Mouse (Mus musculus) liver, postnatal 0 days (tissue): Measurements from ENCODE around the gene Gm20388. TPM values are rescaled to one million over a fixed set of nuclear protein-coding genes. Genes with fewer than 3 reads are reported as not detected.

Source experiments
- ATAC-seq: fragments of 200-750 bp; cut with Nextera tagmentation; 2 replicates; pipeline ENCODE4 v1.8.0; 2017; ENCODE audit warnings: mild to moderate bottlenecking, moderate library complexity
- DNase-seq: peaks from one replicate; pipeline ENCODE4 v3.0.0-alpha.2; 2016
- H3K27ac ChIP-seq: fragments of 300-500 bp; sonication (generic); 2 replicates; pipeline ENCODE4 v1.5.1; 2014; ENCODE audit warnings: antibody characterized with exemption, moderate library complexity, mild to moderate bottlenecking, low read depth
- H3K27me3 ChIP-seq: fragments of 300-500 bp; sonication (generic); 2 replicates; pipeline ENCODE4 v1.6.1; 2014; ENCODE audit warnings: low read length, control low read depth, mixed read lengths; ENCODE audit not compliant: insufficient read depth
- H3K36me3 ChIP-seq: fragments of 300-500 bp; sonication (generic); replicated peaks from 2 replicates; pipeline ENCODE4 v1.6.1; 2014; ENCODE audit warnings: mild to moderate bottlenecking, control low read depth, low read length, moderate library complexity, mixed read lengths; ENCODE audit not compliant: insufficient read depth
- H3K4me1 ChIP-seq: fragments of 300-500 bp; sonication (generic); 2 replicates; pipeline ENCODE4 v1.6.1; 2014; ENCODE audit warnings: antibody characterized with exemption, mild to moderate bottlenecking, control low read depth; ENCODE audit not compliant: insufficient read depth
- H3K4me2 ChIP-seq: fragments of 300-500 bp; sonication (generic); 2 replicates; pipeline ENCODE4 v1.6.1; 2014; ENCODE audit warnings: low read depth, mild to moderate bottlenecking, low read length, moderate library complexity, mixed read lengths
- H3K4me3 ChIP-seq: fragments of 300-500 bp; sonication (generic); 2 replicates; pipeline ENCODE4 v1.5.1; 2014; ENCODE audit warnings: low read depth, low read length
- H3K9ac ChIP-seq: fragments of 300-500 bp; sonication (generic); replicated peaks from 2 replicates; pipeline ENCODE4 v1.6.1; 2014; ENCODE audit warnings: mild to moderate bottlenecking, moderate library complexity
- H3K9me3 ChIP-seq: fragments of 300-500 bp; sonication (generic); 2 replicates; pipeline ENCODE4 v1.6.1; 2016; ENCODE audit warnings: mild to moderate bottlenecking, control low read depth, low read length, mixed read lengths
- CTCF ChIP-seq: sonication (generic); IDR thresholded peaks from 2 replicates; pipeline ENCODE4 v1.5.1; 2016; ENCODE audit warnings: antibody characterized with exemption, low read depth
- EP300 ChIP-seq: IDR thresholded peaks from 2 replicates; pipeline ENCODE4 v1.6.1; 2016; ENCODE audit warnings: antibody characterized with exemption, low read depth, mild to moderate bottlenecking
- WGBS: fragments of 180-500 bp; shearing (Covaris S2); extraction: QIAGEN DNeasy Blood & Tissue Kit; methylation state at CpG from one replicate; pipeline ENCODE4 v1.1.7; 2014; ENCODE audit not compliant: insufficient replicate concordance; 5-methylcytosine and 5-hydroxymethylcytosine counted together
- polyA plus RNA-seq: library from polyadenylated mRNA; unstranded; fragments of >200 nt; fragmentation: Nextera tagmentation; extraction: Ambion mirVana; gene quantifications from 2 replicates; pipeline ENCODE4 v1.2.1, GENCODE M21; 2015

Gene Gm20388
- polyA plus RNA-seq, 1 experiment from 2014 or later, result not detected

DNA sequence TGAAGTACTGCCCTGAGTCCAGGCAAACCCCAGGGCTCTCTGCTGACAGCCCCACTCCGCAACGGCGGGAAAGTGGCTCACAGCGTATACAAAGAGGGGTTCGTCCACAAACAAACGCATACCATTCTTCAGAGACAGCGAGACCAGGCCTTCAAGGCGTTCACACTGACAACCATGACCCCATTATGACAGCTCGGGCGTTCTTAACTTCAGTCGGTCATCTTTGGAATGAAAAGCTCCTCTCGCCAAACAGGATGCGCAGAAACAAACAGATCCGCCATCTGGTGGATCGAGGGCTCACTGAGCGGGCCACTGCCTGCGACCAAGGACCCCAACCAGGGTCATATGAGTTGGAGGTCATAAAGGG is 3947.9 kb downstream of the Gm20388 start:
- H3K27ac ChIP-seq, result peak overlapping the region; percentile 61; the same call in 1 of the 2 replicates
- H3K4me1 ChIP-seq, result 0 out of 2 replicates have a peak, but pooled peaks cover 10% of the 10 kb centered on the region
- H3K27me3 ChIP-seq, result peaks cover 16% of the 10 kb centered on the region
- H3K9me3 ChIP-seq, result no peaks in the 10 kb centered on the region
- TF ChIP-seq CTCF (no peak), EP300 (no peak)
- peak overlapping the region; percentile 98 for H3K4me2 ChIP-seq
- H3K36me3 ChIP-seq, result no peaks in the 10 kb centered on the region
- 1% methylated on average over 17 of the region's 17 CpGs for WGBS
- H3K9ac ChIP-seq, result peak overlapping the region; percentile 86
- H3K4me3 ChIP-seq, result peak overlapping the region; percentile 93
- ATAC-seq (no peak), DNase-seq (peak; percentile 43)

- peak overlapping the region; percentile 86 for H3K9ac ChIP-seq
- DNase-seq (peak; percentile 98), ATAC-seq (peak; percentile 99)
- peak overlapping the region; percentile 98 for H3K4me2 ChIP-seq
- no peaks in the 10 kb centered on the region for H3K36me3 ChIP-seq
- WGBS, result 2% methylated on average over 69 of the region's 79 CpGs
- H3K9me3 ChIP-seq, result no peaks in the 10 kb centered on the region
- H3K27ac ChIP-seq, result peak overlapping the region; percentile 61
- peaks cover 16% of the 10 kb centered on the region for H3K27me3 ChIP-seq
- TF ChIP-seq CTCF, result peak; percentile 51
- TF ChIP-seq EP300, result no peak
- peak overlapping the region; percentile 93 for H3K4me3 ChIP-seq
- H3K4me1 ChIP-seq, result 0 out of 2 replicates have a peak, but pooled peaks cover 10% of the 10 kb centered on the region
Measured at GRCm38 (mm10) chr8:123858941-123859647, 3948.5 kb downstream of the Gm20388 start.

- Histone ChIP-seq H3K9ac (peak within 1 kb of the TSS; percentile 86), H3K27me3 (peaks cover 19% of the 10 kb centered on the region), H3K4me1 (0 out of 2 replicates have a peak, but pooled peaks cover 10% of the 10 kb centered on the region), H3K27ac (peak within 1 kb of the TSS; percentile 61), H3K4me3 (peak within 1 kb of the TSS; percentile 93), H3K9me3 (no peaks in the 10 kb centered on the region), H3K4me2 (peak within 1 kb of the TSS; percentile 98), H3K36me3 (no peaks in the 10 kb centered on the region)
- under 1% methylated on average over 45 of the region's 48 CpGs for WGBS
- ATAC-seq (peak; percentile 62), DNase-seq (peak; percentile 65)
- TF ChIP-seq EP300 (no peak), CTCF (no peak)
Measured at GRCm38 (mm10) chr8:123859648-123860259, 3949.1 kb downstream of the Gm20388 start, which contains the start of gene Ccsap. TSS of gene Ccsap (minus strand) at chr8:123860209.

DNA sequence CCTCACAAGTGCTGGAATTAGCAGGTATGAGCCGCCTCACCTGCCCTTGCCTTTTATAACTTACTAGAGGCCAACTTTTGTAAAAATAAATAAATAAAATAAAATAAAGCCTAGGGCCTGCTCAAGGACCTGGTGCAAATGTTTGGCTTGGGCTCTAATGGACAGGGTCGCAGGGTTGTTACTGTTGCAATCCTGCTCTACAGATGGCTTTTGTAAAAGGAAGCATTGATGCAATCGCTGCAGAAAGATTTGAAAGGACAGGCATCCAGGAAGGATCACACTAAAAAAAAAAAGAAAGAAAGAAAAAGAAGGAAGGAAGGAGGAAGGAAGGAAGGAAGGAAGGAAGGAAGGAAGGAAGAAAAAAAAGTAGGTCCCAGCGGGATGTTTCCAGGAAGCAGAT is 3949.7 kb downstream of the Gm20388 start:
- Histone ChIP-seq H3K4me2 (no peak overlapping the region), H3K9ac (no peak overlapping the region), H3K27me3 (peaks cover 19% of the 10 kb centered on the region), H3K9me3 (no peaks in the 10 kb centered on the region), H3K36me3 (no peaks in the 10 kb centered on the region), H3K4me3 (peak overlapping the region; percentile 93; the same call in 1 of the 2 replicates), H3K27ac (no peak overlapping the region), H3K4me1 (0 out of 2 replicates have a peak, but pooled peaks cover 10% of the 10 kb centered on the region)
- ATAC-seq (no peak), DNase-seq (no peak)
- WGBS, result 52% methylated on average over 4 of the region's 4 CpGs
- no peak for TF ChIP-seq EP300
- no peak for TF ChIP-seq CTCF

GRCm38 (mm10) chr8:123865786-123866185 is 3955.1 kb downstream of the Gm20388 start:
- TF ChIP-seq EP300, result no peak
- no peak for TF ChIP-seq CTCF
- Histone ChIP-seq H3K36me3 (no peaks in the 10 kb centered on the region), H3K9ac (no peak overlapping the region), H3K4me1 (no peaks in the 10 kb centered on the region), H3K4me3 (no peak overlapping the region), H3K9me3 (no peaks in the 10 kb centered on the region), H3K27ac (no peak overlapping the region), H3K27me3 (peaks cover 11% of the 10 kb centered on the region), H3K4me2 (no peak overlapping the region)
- WGBS, result 70% methylated on average over 7 of the region's 7 CpGs
- no peak for DNase-seq
- no peak for ATAC-seq

- WGBS, result 49% methylated on average over 5 of the region's 5 CpGs
- no peaks in the 10 kb centered on the region for H3K4me1 ChIP-seq
- TF ChIP-seq EP300, result no peak
- TF ChIP-seq CTCF, result no peak
- H3K9ac ChIP-seq, result no peak overlapping the region
- H3K9me3 ChIP-seq, result no peaks in the 10 kb centered on the region
- H3K4me3 ChIP-seq, result no peak overlapping the region
- DNase-seq (no peak), ATAC-seq (no peak)
- peaks cover 6% of the 10 kb centered on the region; the same call in 1 of the 2 replicates for H3K27me3 ChIP-seq
- H3K4me2 ChIP-seq, result no peak overlapping the region
- H3K36me3 ChIP-seq, result no peaks in the 10 kb centered on the region
- no peak overlapping the region for H3K27ac ChIP-seq
Measured at GRCm38 (mm10) chr8:123866971-123867370, 3956.3 kb downstream of the Gm20388 start.
